ENCODE assay signal across 8 mouse cellular contexts in the genomic region with DNA sequence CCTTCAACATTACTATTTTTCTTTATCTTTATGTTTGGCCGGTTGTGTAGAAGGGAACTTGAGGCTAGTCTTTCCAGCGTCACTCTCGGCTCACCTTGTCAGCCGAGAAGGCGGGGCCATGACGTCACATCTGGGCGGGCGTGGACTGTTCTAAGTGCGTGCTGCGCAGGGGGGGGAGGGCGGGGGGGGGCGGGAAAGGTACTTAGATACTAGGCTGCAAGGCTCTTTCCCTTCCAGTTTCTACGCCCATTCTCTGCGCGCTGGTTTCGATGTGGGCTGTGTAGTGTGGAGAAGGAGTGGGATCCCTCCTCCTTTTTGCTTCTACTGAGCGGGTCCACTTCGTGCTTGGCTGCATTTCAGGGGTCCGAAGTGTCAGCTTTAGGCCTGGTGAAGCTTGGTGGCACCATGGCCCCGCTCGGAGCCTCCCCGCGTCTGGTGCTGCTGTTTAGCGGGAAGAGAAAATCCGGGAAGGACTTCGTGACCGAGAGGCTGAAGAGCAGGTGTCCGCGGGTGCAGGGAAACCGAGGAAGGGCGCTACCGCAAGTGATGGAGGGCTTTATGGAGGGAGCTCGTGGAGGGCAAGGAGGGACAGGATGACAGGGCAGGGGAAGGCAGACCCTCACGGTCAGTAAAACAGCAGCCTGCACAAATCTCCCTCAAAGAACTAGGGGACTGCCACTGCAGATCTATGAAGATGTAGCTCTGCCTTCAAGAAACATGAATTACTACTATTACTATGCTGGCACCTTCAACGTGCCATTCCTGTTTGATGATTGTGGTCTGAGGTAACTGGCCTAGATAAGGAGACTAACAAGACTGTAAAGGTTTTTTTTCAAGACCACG. TPM values are rescaled to one million over a fixed set of nuclear protein-coding genes. Genes with fewer than 3 reads are reported as not detected.
DNase-seq lines count a peak whose midpoint lies in the region; ATAC-seq and TF ChIP-seq lines count a peak whose summit lies in the region.

No protein-coding gene starts in this region.

- no peak for TF ChIP-seq CTCF in heart, adult 2 months (IDR thresholded peaks at IDR 0.05)
- no peak for TF ChIP-seq CTCF in kidney, adult 2 months (conservative IDR thresholded peaks at IDR 0.05; ENCODE audit: insufficient read depth, insufficient read length, low read depth, low read length)
- no peak for TF ChIP-seq CTCF in small intestine, adult 2 months (IDR thresholded peaks at IDR 0.05; ENCODE audit: extremely low read depth, insufficient read length, insufficient replicate concordance, low read depth, low read length)

- intact Hi-C loops in heart, adult 2 months (cut with DNase I) = loop anchor here (2.0 to 5.0 kb wide), 4 partner anchors 28 to 268 kb away; a partner anchor contains a TSS

- H3K9me3 ChIP-seq in embryonic facial prominence, embryonic 12.5 days = no peaks in the 10 kb centered on the region
- H3K9me3 ChIP-seq in limb, embryonic 11.5 days (ENCODE audit: control insufficient read depth, low read length) = no peaks in the 10 kb centered on the region
- H3K9me3 ChIP-seq in midbrain, embryonic 13.5 days = no peaks in the 10 kb centered on the region

- H3K36me3 ChIP-seq in embryonic facial prominence, embryonic 12.5 days = peaks cover 7% of the 10 kb centered on the region; the same call in 1 of the 2 replicates
- H3K36me3 ChIP-seq in heart, adult 2 months (ENCODE audit: control insufficient read depth, insufficient read depth, low read length) = no peaks in the 10 kb centered on the region; the same call in 1 of the 2 replicates
- H3K36me3 ChIP-seq in kidney, adult 2 months (ENCODE audit: control insufficient read depth, insufficient read depth, low read length) = no peaks in the 10 kb centered on the region
- H3K36me3 ChIP-seq in limb, embryonic 11.5 days (ENCODE audit: control insufficient read depth, insufficient read depth, low read length) = no peaks in the 10 kb centered on the region
- peaks cover 13% of the 10 kb centered on the region for H3K36me3 ChIP-seq in midbrain, embryonic 13.5 days
- H3K36me3 ChIP-seq in small intestine, adult 2 months (ENCODE audit: control insufficient read depth, insufficient read depth, low read length) = no peaks in the 10 kb centered on the region

- peak overlapping the region; percentile 70 for H3K4me3 ChIP-seq in embryonic facial prominence, embryonic 12.5 days
- H3K4me3 ChIP-seq in heart, adult 2 months = peak overlapping the region; percentile 72
- H3K4me3 ChIP-seq in kidney, adult 2 months (ENCODE audit: insufficient read depth, low read depth, low read length) = peak overlapping the region; percentile 88
- H3K4me3 ChIP-seq in limb, embryonic 11.5 days (ENCODE audit: low read depth, low read length) = peak overlapping the region; percentile 62
- peak overlapping the region; percentile 68 for H3K4me3 ChIP-seq in midbrain, embryonic 13.5 days (replicated peaks)
- peak overlapping the region; percentile 98 for H3K4me3 ChIP-seq in small intestine, adult 2 months (ENCODE audit: low read depth, low read length)

- H3K4me1 ChIP-seq in embryonic facial prominence, embryonic 12.5 days = peaks cover 12% of the 10 kb centered on the region
- no peaks in the 10 kb centered on the region; the same call in 1 of the 2 replicates for H3K4me1 ChIP-seq in heart, adult 2 months (ENCODE audit: control insufficient read depth, insufficient read depth, low read length)
- H3K4me1 ChIP-seq in kidney, adult 2 months (ENCODE audit: control insufficient read depth, insufficient read depth, low read length) = no peaks in the 10 kb centered on the region; the same call in 1 of the 2 replicates
- 0 out of 2 replicates have a peak, but pooled peaks cover 10% of the 10 kb centered on the region for H3K4me1 ChIP-seq in limb, embryonic 11.5 days (ENCODE audit: control insufficient read depth, insufficient read depth, low read length)
- H3K4me1 ChIP-seq in midbrain, embryonic 13.5 days (replicated peaks) = peaks cover 16% of the 10 kb centered on the region
- H3K4me1 ChIP-seq in small intestine, adult 2 months (ENCODE audit: control insufficient read depth, insufficient read depth, insufficient read length, low read length) = peaks cover 2% of the 10 kb centered on the region; the same call in 1 of the 2 replicates

- peak overlapping the region; percentile 82 for H3K27ac ChIP-seq in embryonic facial prominence, embryonic 12.5 days
- H3K27ac ChIP-seq in heart, adult 2 months = peak overlapping the region; percentile 59
- H3K27ac ChIP-seq in kidney, adult 2 months (ENCODE audit: insufficient read depth, low read depth, low read length) = peak overlapping the region; percentile 39
- H3K27ac ChIP-seq in limb, embryonic 11.5 days (replicated peaks; ENCODE audit: low read depth, low read length) = peak overlapping the region; percentile 63
- H3K27ac ChIP-seq in midbrain, embryonic 13.5 days = peak overlapping the region; percentile 88
- peak overlapping the region; percentile 96 for H3K27ac ChIP-seq in small intestine, adult 2 months (ENCODE audit: insufficient read depth, low read depth, low read length)

- H3K9ac ChIP-seq in embryonic facial prominence, embryonic 12.5 days = peak overlapping the region; percentile 75
- H3K9ac ChIP-seq in heart, adult 2 months (ENCODE audit: low read depth, low read length) = peak overlapping the region; percentile 64
- peak overlapping the region; percentile 77 for H3K9ac ChIP-seq in limb, embryonic 11.5 days (ENCODE audit: low read length)
- peak overlapping the region; percentile 78 for H3K9ac ChIP-seq in midbrain, embryonic 13.5 days (replicated peaks)

- TF ChIP-seq POLR2A in heart, adult 2 months (IDR thresholded peaks at IDR 0.05; ENCODE audit: insufficient read depth, low read depth, low read length) = peak; percentile 62; the same call in 1 of the 2 replicates
- TF ChIP-seq POLR2A in kidney, adult 2 months (IDR thresholded peaks at IDR 0.05; ENCODE audit: low read depth, low read length) = no peak
- TF ChIP-seq POLR2A in small intestine, adult 2 months (IDR thresholded peaks at IDR 0.05; ENCODE audit: low read depth, low read length) = peak; percentile 76; the same call in 1 of the 2 replicates

- H3K4me2 ChIP-seq in embryonic facial prominence, embryonic 12.5 days (replicated peaks) = peak overlapping the region; percentile 58
- H3K4me2 ChIP-seq in limb, embryonic 11.5 days (ENCODE audit: low read depth, severe bottlenecking) = peak overlapping the region; percentile 83
- peak overlapping the region; percentile 72 for H3K4me2 ChIP-seq in midbrain, embryonic 13.5 days (replicated peaks)

- no peak for TF ChIP-seq EP300 in heart, adult 2 months (IDR thresholded peaks at IDR 0.05; ENCODE audit: insufficient read depth, low read depth, low read length)

- H3K27me3 ChIP-seq in embryonic facial prominence, embryonic 12.5 days = no peaks in the 10 kb centered on the region
- H3K27me3 ChIP-seq in heart, adult 2 months (ENCODE audit: control insufficient read depth, insufficient read depth, low read length) = no peaks in the 10 kb centered on the region
- H3K27me3 ChIP-seq in kidney, adult 2 months (replicated peaks; ENCODE audit: control insufficient read depth, insufficient read depth, low read length) = no peaks in the 10 kb centered on the region
- no peaks in the 10 kb centered on the region for H3K27me3 ChIP-seq in limb, embryonic 11.5 days (ENCODE audit: control insufficient read depth, insufficient read depth, low read length)
- H3K27me3 ChIP-seq in midbrain, embryonic 13.5 days = no peaks in the 10 kb centered on the region
- no peaks in the 10 kb centered on the region for H3K27me3 ChIP-seq in small intestine, adult 2 months (ENCODE audit: control insufficient read depth, insufficient read depth, low read length)

- no peaks in the 10 kb centered on the region for H3K79me2 ChIP-seq in heart, adult 2 months (replicated peaks; ENCODE audit: control insufficient read depth, insufficient read depth, low read length)

- DNase-seq in 3T3-L1 (ENCODE audit: low read depth, low spot score) = peak; percentile 92
- peak; percentile 95 to 96 for DNase-seq in adrenal gland, postnatal 36 days
- DNase-seq in heart, adult 2 months = peak; percentile 90 to 94
- peak; percentile 97 for DNase-seq in kidney, adult 2 months
- DNase-seq in limb, embryonic 11.5 days (ENCODE audit: low spot score) = peak; percentile 96

- WGBS in embryonic facial prominence, embryonic 12.5 days = 2% methylated on average over 35 of the region's 36 CpGs
- 1% methylated on average over 36 of the region's 36 CpGs for WGBS in heart, adult 2 months
- 2% methylated on average over 36 of the region's 36 CpGs for WGBS in kidney, adult 2 months
- 1% methylated on average over 33 of the region's 36 CpGs for WGBS in limb, embryonic 11.5 days
- WGBS in midbrain, embryonic 13.5 days = 1% methylated on average over 34 of the region's 36 CpGs
- under 1% methylated on average over 36 of the region's 36 CpGs for WGBS in small intestine, adult 2 months

- ATAC-seq in embryonic facial prominence, embryonic 12.5 days (ENCODE audit: insufficient number of reproducible peaks, insufficient read depth, low FRiP score, low TSS enrichment) = peak; percentile 50; the same call in 1 of the 2 replicates
- peak; percentile 77 for ATAC-seq in limb, embryonic 11.5 days (ENCODE audit: insufficient number of reproducible peaks, low FRiP score, low TSS enrichment, low read depth)
- ATAC-seq in midbrain, embryonic 13.5 days = peak; percentile 90

RNA-seq across cellular contexts. Expression of a gene that starts 4.8 kb away (rescaled TPM):
- 10 to 100 TPM; 25.2 to 36.2 TPM for total RNA-seq in adrenal gland, postnatal 36 days (2021)
- 57.0 and 58.8 TPM in 2 replicates for polyA plus RNA-seq in embryonic facial prominence, embryonic 12.5 days (2016; fragmentation: Nextera tagmentation; extraction: Ambion mirVana)
- 1 to 10 TPM; 6.7 to 7.5 TPM for total RNA-seq in heart, adult 2 months (2021)
- 14.8 and 21.5 TPM in 2 replicates for polyA plus RNA-seq in heart, adult 2 months (2012; rRNA removed)
- 20.6 and 27.2 TPM in 2 replicates for polyA plus RNA-seq in kidney, adult 2 months (2012; rRNA removed)
- 58.6 and 64.0 TPM in 2 replicates for polyA plus RNA-seq in limb, embryonic 11.5 days (2014; fragmentation: Nextera tagmentation; extraction: Ambion mirVana)
- polyA plus RNA-seq in midbrain, embryonic 13.5 days (2015; fragmentation: Nextera tagmentation; extraction: Ambion mirVana) = 99.9 and 104 TPM in 2 replicates
- 9.0 and 18.3 TPM in 2 replicates for polyA plus RNA-seq in small intestine, adult 2 months (2012; rRNA removed)

RNA-seq across cellular contexts. Expression of a gene that starts 22.7 kb away (rescaled TPM):
- total RNA-seq in adrenal gland, postnatal 36 days (2021) = 10 to 100 TPM; 47.9 to 56.9 TPM
- 29.8 and 30.1 TPM in 2 replicates for polyA plus RNA-seq in embryonic facial prominence, embryonic 12.5 days (2016; fragmentation: Nextera tagmentation; extraction: Ambion mirVana)
- 10 to 100 TPM; 55.7 to 67.5 TPM for total RNA-seq in heart, adult 2 months (2021)
- polyA plus RNA-seq in heart, adult 2 months (2012; rRNA removed) = 56.2 and 58.2 TPM in 2 replicates
- 60.5 and 61.3 TPM in 2 replicates for polyA plus RNA-seq in kidney, adult 2 months (2012; rRNA removed)
- 10.3 and 11.5 TPM in 2 replicates for polyA plus RNA-seq in limb, embryonic 11.5 days (2014; fragmentation: Nextera tagmentation; extraction: Ambion mirVana)
- polyA plus RNA-seq in midbrain, embryonic 13.5 days (2015; fragmentation: Nextera tagmentation; extraction: Ambion mirVana) = 12.2 and 14.1 TPM in 2 replicates
- polyA plus RNA-seq in small intestine, adult 2 months (2012; rRNA removed) = 26.8 and 36.5 TPM in 2 replicates

RNA-seq across cellular contexts. Expression of a gene that starts 29.2 kb away (rescaled TPM):
- total RNA-seq in adrenal gland, postnatal 36 days (2021) = 10 to 100 TPM; 35.0 to 40.6 TPM
- 67.3 and 67.9 TPM in 2 replicates for polyA plus RNA-seq in embryonic facial prominence, embryonic 12.5 days (2016; fragmentation: Nextera tagmentation; extraction: Ambion mirVana)
- 10 to 100 TPM; 12.5 to 15.3 TPM for total RNA-seq in heart, adult 2 months (2021)
- 14.4 and 17.3 TPM in 2 replicates for polyA plus RNA-seq in heart, adult 2 months (2012; rRNA removed)
- polyA plus RNA-seq in kidney, adult 2 months (2012; rRNA removed) = 26.2 and 45.6 TPM in 2 replicates
- polyA plus RNA-seq in limb, embryonic 11.5 days (2014; fragmentation: Nextera tagmentation; extraction: Ambion mirVana) = 64.3 and 65.5 TPM in 2 replicates
- polyA plus RNA-seq in midbrain, embryonic 13.5 days (2015; fragmentation: Nextera tagmentation; extraction: Ambion mirVana) = 37.4 and 43.4 TPM in 2 replicates
- 61.7 and 87.5 TPM in 2 replicates for polyA plus RNA-seq in small intestine, adult 2 months (2012; rRNA removed)

RNA-seq across cellular contexts. Expression of a gene that starts 40.9 kb away (rescaled TPM):
- 10 to 100 TPM; 89.6 to 93.7 TPM for total RNA-seq in adrenal gland, postnatal 36 days (2021)
- polyA plus RNA-seq in embryonic facial prominence, embryonic 12.5 days (2016; fragmentation: Nextera tagmentation; extraction: Ambion mirVana) = 94.5 and 97.5 TPM in 2 replicates
- 10 to 100 TPM; 31.6 to 32.0 TPM for total RNA-seq in heart, adult 2 months (2021)
- polyA plus RNA-seq in heart, adult 2 months (2012; rRNA removed) = 32.4 and 50.5 TPM in 2 replicates
- polyA plus RNA-seq in kidney, adult 2 months (2012; rRNA removed) = 53.2 and 57.2 TPM in 2 replicates
- 55.7 and 64.5 TPM in 2 replicates for polyA plus RNA-seq in limb, embryonic 11.5 days (2014; fragmentation: Nextera tagmentation; extraction: Ambion mirVana)
- 17.3 and 17.8 TPM in 2 replicates for polyA plus RNA-seq in midbrain, embryonic 13.5 days (2015; fragmentation: Nextera tagmentation; extraction: Ambion mirVana)
- 33.6 and 63.5 TPM in 2 replicates for polyA plus RNA-seq in small intestine, adult 2 months (2012; rRNA removed)

RNA-seq across cellular contexts. Expression of a gene that starts 41.0 kb away (rescaled TPM):
- total RNA-seq in adrenal gland, postnatal 36 days (2021) = 10 to 100 TPM; 25.1 to 36.1 TPM
- 480 and 499 TPM in 2 replicates for polyA plus RNA-seq in embryonic facial prominence, embryonic 12.5 days (2016; fragmentation: Nextera tagmentation; extraction: Ambion mirVana)
- 1 to 10 TPM; 3.3 to 3.5 TPM for total RNA-seq in heart, adult 2 months (2021)
- polyA plus RNA-seq in heart, adult 2 months (2012; rRNA removed) = 9.0 and 10.7 TPM in 2 replicates
- 6.8 and 7.3 TPM in 2 replicates for polyA plus RNA-seq in kidney, adult 2 months (2012; rRNA removed)
- polyA plus RNA-seq in limb, embryonic 11.5 days (2014; fragmentation: Nextera tagmentation; extraction: Ambion mirVana) = 774 and 797 TPM in 2 replicates
- polyA plus RNA-seq in midbrain, embryonic 13.5 days (2015; fragmentation: Nextera tagmentation; extraction: Ambion mirVana) = 176 and 177 TPM in 2 replicates
- polyA plus RNA-seq in small intestine, adult 2 months (2012; rRNA removed) = 6.2 and 13.7 TPM in 2 replicates

Comparison
In these comparisons a context has a peak if more than half of its experiments do, and no peak if none do; other contexts are left out.
1. Peak in every context shown above with its lines: DNase-seq, ATAC-seq, H3K4me3 ChIP-seq and H3K27ac ChIP-seq.
2. H3K27ac ChIP-seq: peak in every context shown above with its lines; median percentile 96 in small intestine, adult 2 months; 88 in midbrain, embryonic 13.5 days; 82 in embryonic facial prominence, embryonic 12.5 days; 63 in limb, embryonic 11.5 days; 59 in heart, adult 2 months; 39 in kidney, adult 2 months.